Mouse (Mus musculus) CH12.LX (cell line): ENCODE results near the gene Ptpn11. TPM values are rescaled to one million over a fixed set of nuclear protein-coding genes. Genes with fewer than 3 reads are reported as not detected.
A peak's percentile ranks its signal among the peaks of the same experiment; 100 is the strongest.
"Not testable (repeated sequence)": the region's sequence is repeated elsewhere in the genome, so short reads cannot be mapped to it uniquely, and the experiment has no call there.

Source experiments
- DNase-seq: peaks from one replicate; pipeline ENCODE4 v3.0.0-alpha.2; 2013; ENCODE audit errors: extremely low read depth
- H3K27ac ChIP-seq: 2 replicates; pipeline ENCODE4 v1.5.1; 2012; ENCODE audit warnings: low read depth, mild to moderate bottlenecking, control low read depth, moderate library complexity; ENCODE audit not compliant: insufficient read depth
- H3K27me3 ChIP-seq: replicated peaks from 2 replicates; pipeline ENCODE3; 2012; ENCODE audit warnings: inconsistent platforms
- H3K36me3 ChIP-seq, 2 experiments: replicated peaks in 1 of 2; 2 replicates each; pipeline versions ENCODE3 to v1.6.1; 2012; ENCODE audit warnings: inconsistent platforms in 1 of 2, low read length in 1 of 2, mild to moderate bottlenecking in 1 of 2, mixed read lengths in 1 of 2, moderate library complexity in 1 of 2; ENCODE audit not compliant: control insufficient read depth in 1 of 2, insufficient read depth in 1 of 2
- H3K4me1 ChIP-seq, 2 experiments: 2 replicates each; pipeline ENCODE4 v1.6.1; 2012; ENCODE audit warnings: inconsistent platforms in 1 of 2, moderate library complexity in 1 of 2; ENCODE audit not compliant: insufficient read depth in 2 of 2, control insufficient read depth in 1 of 2
- H3K4me2 ChIP-seq: 2 replicates; pipeline ENCODE4 v1.6.1; 2012; ENCODE audit warnings: low read depth, mild to moderate bottlenecking, control low read depth; ENCODE audit not compliant: poor library complexity, insufficient read depth, severe bottlenecking
- H3K4me3 ChIP-seq, 3 experiments: fragments of 150-350 bp in 1 of 3; sonication (generic) in 1 of 3; replicated peaks in 1 of 3; 2 replicates each; pipeline versions ENCODE3 to v1.5.1; 2011 to 2012; ENCODE audit warnings: low read depth in 2 of 3, low read length in 2 of 3, mild to moderate bottlenecking in 2 of 3, moderate library complexity in 2 of 3, control low read depth in 1 of 3, improper control_type of control experiment in 1 of 3, inconsistent platforms in 1 of 3, mixed read lengths in 1 of 3; ENCODE audit not compliant: poor library complexity in 1 of 3
- H3K79me2 ChIP-seq: replicated peaks from 2 replicates; pipeline ENCODE4 v1.6.1; 2012; ENCODE audit warnings: mild to moderate bottlenecking, moderate library complexity; ENCODE audit not compliant: control insufficient read depth, poor library complexity, insufficient read depth, severe bottlenecking; ENCODE audit errors: extremely low read depth
- H3K9ac ChIP-seq: 2 replicates; pipeline ENCODE4 v1.6.1; 2012; ENCODE audit warnings: low read depth, mild to moderate bottlenecking, control low read depth, moderate library complexity; ENCODE audit not compliant: insufficient read depth
- H3K9me3 ChIP-seq: replicated peaks from 2 replicates; pipeline ENCODE3; 2012; ENCODE audit warnings: low read length, inconsistent platforms, mixed read lengths
- BHLHE40 ChIP-seq: IDR thresholded peaks from 2 replicates; pipeline ENCODE4 v1.6.1; 2011; ENCODE audit warnings: mild to moderate bottlenecking, low read depth, low read length, improper control_type of control experiment
- CHD1 ChIP-seq: IDR thresholded peaks from 2 replicates; pipeline ENCODE4 v1.6.1; 2012; ENCODE audit warnings: low read depth, low read length, improper control_type of control experiment, inconsistent platforms
- CHD2 ChIP-seq: IDR thresholded peaks from 2 replicates; pipeline ENCODE4 v1.6.1; 2011; ENCODE audit warnings: low read length, improper control_type of control experiment
- CTCF ChIP-seq, 2 experiments: IDR thresholded peaks in 1 of 2; conservative IDR thresholded peaks in 1 of 2; 2 replicates each; pipeline ENCODE4 v1.5.1; 2011 to 2012; ENCODE audit warnings: low read depth in 2 of 2, low read length in 2 of 2, improper control_type of control experiment in 1 of 2, inconsistent platforms in 1 of 2, mild to moderate bottlenecking in 1 of 2, moderate library complexity in 1 of 2
- ELF1 ChIP-seq: IDR thresholded peaks from 2 replicates; pipeline ENCODE4 v1.6.1; 2014; ENCODE audit warnings: low read depth, mild to moderate bottlenecking, inconsistent platforms, low read length, improper control_type of control experiment
- EP300 ChIP-seq: IDR thresholded peaks from 2 replicates; pipeline ENCODE4 v1.6.1; 2011; ENCODE audit warnings: low read length, improper control_type of control experiment
- ETS1 ChIP-seq: conservative IDR thresholded peaks from 2 replicates; pipeline ENCODE4 v1.6.1; 2012; ENCODE audit warnings: low read depth, mild to moderate bottlenecking, inconsistent platforms, low read length, improper control_type of control experiment, moderate library complexity
- HCFC1 ChIP-seq: IDR thresholded peaks from 2 replicates; pipeline ENCODE4 v1.6.1; 2012; ENCODE audit warnings: low read depth, mild to moderate bottlenecking, inconsistent platforms, low read length, improper control_type of control experiment
- IRF4 ChIP-seq: IDR thresholded peaks from 2 replicates; pipeline ENCODE4 v1.6.1; 2014; ENCODE audit warnings: low read depth, mild to moderate bottlenecking, inconsistent platforms, low read length, improper control_type of control experiment
- JUN ChIP-seq: IDR thresholded peaks from 2 replicates; pipeline ENCODE4 v1.6.1; 2011; ENCODE audit warnings: low read depth, mild to moderate bottlenecking, low read length, improper control_type of control experiment, moderate library complexity; ENCODE audit not compliant: insufficient read depth
- JUND ChIP-seq: conservative IDR thresholded peaks from 2 replicates; pipeline ENCODE4 v1.6.1; 2011; ENCODE audit warnings: low read depth, low read length, improper control_type of control experiment
- KAT2A ChIP-seq: IDR thresholded peaks from 2 replicates; pipeline ENCODE4 v1.6.1; 2012; ENCODE audit warnings: low read length, improper control_type of control experiment, inconsistent platforms; ENCODE audit not compliant: insufficient replicate concordance
- MAFK ChIP-seq: IDR thresholded peaks from 2 replicates; pipeline ENCODE4 v1.6.1; 2011; ENCODE audit warnings: low read length, improper control_type of control experiment; ENCODE audit not compliant: insufficient replicate concordance
- MEF2A ChIP-seq: IDR thresholded peaks from 2 replicates; pipeline ENCODE4 v1.6.1; 2014; ENCODE audit warnings: low read depth, mild to moderate bottlenecking, inconsistent platforms, low read length, improper control_type of control experiment, borderline replicate concordance
- NRF1 ChIP-seq: IDR thresholded peaks from 2 replicates; pipeline ENCODE4 v1.6.1; 2014; ENCODE audit warnings: low read depth, mild to moderate bottlenecking, inconsistent platforms, low read length, improper control_type of control experiment, moderate library complexity
- POLR2AphosphoS2 ChIP-seq: IDR thresholded peaks from 2 replicates; pipeline ENCODE4 v1.6.1; 2011; ENCODE audit warnings: low read depth, low read length, improper control_type of control experiment
- RCOR1 ChIP-seq: conservative IDR thresholded peaks from 2 replicates; pipeline ENCODE4 v1.6.1; 2012; ENCODE audit warnings: low read depth, mild to moderate bottlenecking, inconsistent platforms, low read length, improper control_type of control experiment
- SIN3A ChIP-seq: IDR thresholded peaks from 2 replicates; pipeline ENCODE4 v1.6.1; 2012; ENCODE audit warnings: low read length, improper control_type of control experiment, inconsistent platforms
- TBP ChIP-seq: conservative IDR thresholded peaks from 2 replicates; pipeline ENCODE4 v1.6.1; 2011; ENCODE audit warnings: low read depth, low read length, improper control_type of control experiment
- USF1 ChIP-seq: IDR thresholded peaks from 2 replicates; pipeline ENCODE4 v1.6.1; 2014; ENCODE audit warnings: low read depth, mild to moderate bottlenecking, inconsistent platforms, low read length, improper control_type of control experiment
- ZC3H11A ChIP-seq: IDR thresholded peaks from 2 replicates; pipeline ENCODE4 v1.6.1; 2012; ENCODE audit warnings: low read depth, mild to moderate bottlenecking, inconsistent platforms, low read length, improper control_type of control experiment
- dilution Hi-C: fragments of 300-500 bp; cut with MboI; formaldehyde crosslinking; loops from 2 replicates; pipeline ENCODE4 v1.14.3; 2020; ENCODE audit warnings: low sequenced_read_pairs; ENCODE audit not compliant: extremely low pct_unique_long_range_greater_than_20kb, extremely low pct_ligation_motif_present
- in situ Hi-C: fragments of 300-500 bp; cut with MboI; formaldehyde crosslinking; loops from 3 replicates; pipeline ENCODE4 v1.14.3; 2019; ENCODE audit warnings: low sequenced_read_pairs, low pct_ligation_motif_present, low pct_unique_long_range_greater_than_20kb, mixed read lengths
- polyA plus RNA-seq: library from polyadenylated mRNA; unstranded; fragments of >175 nt; gene quantifications from 2 replicates; pipeline ENCODE4 v1.2.1, GENCODE M21; 2012; ENCODE audit warnings: low read depth; ENCODE audit not compliant: insufficient read length
- total RNA-seq, 2 experiments: library from RNA; depleted of rRNA; stranded (reverse); fragments of 300-350 nt in 1 of 2; fragments of >200 nt in 1 of 2; gene quantifications; 2 replicates each; pipeline ENCODE4 v1.2.3; 2012 to 2014

The Ptpn11 gene
- total and polyA plus RNA-seq, 3 experiments, result 33.2 to 62.8 (median 44.6) TPM

DNA sequence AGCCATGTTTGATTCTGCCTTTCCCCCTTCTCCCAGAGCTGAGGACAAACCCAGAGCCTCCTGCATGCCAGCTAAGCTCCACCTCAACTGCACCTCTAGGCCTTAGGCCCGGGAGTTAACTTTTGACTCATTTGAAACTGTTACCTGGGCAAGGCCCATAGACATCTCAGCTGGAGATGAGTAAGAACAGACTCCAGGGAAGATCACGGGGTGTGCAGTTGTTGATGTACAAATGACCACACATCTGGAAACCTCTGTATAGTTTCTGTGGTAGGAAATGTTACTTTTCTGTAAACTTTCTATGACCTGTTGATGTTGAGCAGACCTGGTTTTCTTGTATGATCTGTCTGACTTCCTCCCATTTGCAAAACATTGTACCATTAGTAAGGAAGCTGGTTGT is 38.0 kb upstream of the Ptpn11 start (continued):
- TF ChIP-seq MAFK, result peak; percentile 86; the same call in 1 of the 2 replicates
- TF ChIP-seq NRF1, result 0 out of 2 replicates have a peak, but pooled peaks have one; percentile 25
- TF ChIP-seq BHLHE40, result peak; percentile 95
- no peak for TF ChIP-seq CTCF (conservative IDR thresholded peaks at IDR 0.05 in 1 of 2, IDR thresholded peaks at IDR 0.05 in 1 of 2; ENCODE audit: low read depth in 2 of 2, low read length in 2 of 2)
- 0 out of 2 replicates have a peak, but pooled peaks have one; percentile 30 for TF ChIP-seq KAT2A
- peak; percentile 99 for TF ChIP-seq IRF4
- TF ChIP-seq ZC3H11A, result no peak
- TF ChIP-seq HCFC1, result peak; percentile 44
- TF ChIP-seq CHD2, result peak; percentile 77
- TF ChIP-seq EP300, result peak; percentile 97
- TF ChIP-seq RCOR1, result peak; percentile 97
- peak; percentile 91 for TF ChIP-seq JUN
- no peak for TF ChIP-seq CHD1
- TF ChIP-seq JUND, result peak; percentile 95
- peak; percentile 33 for TF ChIP-seq USF1
- TF ChIP-seq MEF2A, result peak; percentile 87
- no peak for TF ChIP-seq TBP
- no peak for TF ChIP-seq POLR2AphosphoS2
- peak; percentile 92 for TF ChIP-seq SIN3A
- peak; percentile 52; the same call in 1 of the 2 replicates for TF ChIP-seq ELF1

DNA sequence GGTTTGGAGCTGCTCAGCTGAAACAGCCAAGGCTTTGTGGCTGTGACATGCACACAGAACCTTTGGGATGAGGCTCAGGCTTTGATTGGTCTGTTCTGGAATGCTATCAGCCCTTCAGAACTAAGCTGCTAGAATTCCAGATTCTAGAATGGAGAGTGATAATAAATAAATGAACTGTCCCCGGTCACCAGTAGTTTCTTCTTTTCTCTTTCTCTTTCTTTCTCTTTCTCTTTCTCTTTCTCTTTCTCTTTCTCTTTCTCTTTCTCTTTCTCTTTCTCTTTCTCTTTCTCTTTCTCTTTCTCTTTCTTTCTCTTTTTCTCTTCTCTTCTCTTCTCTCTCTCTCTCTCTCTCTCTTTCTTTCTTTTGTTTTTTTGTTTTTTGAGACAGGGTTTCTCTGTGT is 36.1 kb upstream of the Ptpn11 start:
- in situ Hi-C loops, result loop anchor here (5.0 kb wide), 1 partner anchor 40 kb away; no protein-coding TSS in a partner anchor
- H3K4me3 ChIP-seq, dilution Hi-C loops, H3K9me3 ChIP-seq, H3K27ac ChIP-seq, DNase-seq, H3K9ac ChIP-seq, H3K27me3 ChIP-seq: not testable (repeated sequence)
- Histone ChIP-seq H3K4me1 (peaks cover 17 to 49% of the 10 kb centered on the region in 2 experiments), H3K36me3 (peaks cover 0 to 13% of the 10 kb centered on the region in 2 experiments), H3K4me2 (peak overlapping the region; percentile 30; the same call in 1 of the 2 replicates), H3K79me2 (peaks cover 10% of the 10 kb centered on the region)
- peak; percentile 89 for TF ChIP-seq ETS1
